Mouse (Mus musculus) ES-E14 (cell line): Measurements from ENCODE around the gene Gcn1l1. TPM values are rescaled to one million over a fixed set of nuclear protein-coding genes. Genes with fewer than 3 reads are reported as not detected.
"Not testable (repeated sequence)": the region's sequence is repeated elsewhere in the genome, so short reads cannot be mapped to it uniquely, and the experiment has no call there.

ENCODE experiments used
- DNase-seq: peaks from one replicate; pipeline ENCODE4 v3.0.0-alpha.2; 2013; ENCODE audit warnings: low read depth, low spot score
- H3K27ac ChIP-seq: 2 replicates; pipeline ENCODE4 v1.5.1; 2012; ENCODE audit warnings: low read depth, mild to moderate bottlenecking, low read length, moderate library complexity, mixed read lengths; ENCODE audit not compliant: poor library complexity, insufficient read depth, severe bottlenecking
- H3K36me3 ChIP-seq: 2 replicates; pipeline ENCODE4 v1.6.1; 2012; ENCODE audit warnings: mild to moderate bottlenecking, low read length, moderate library complexity, mixed read lengths; ENCODE audit not compliant: control insufficient read depth, poor library complexity, insufficient read depth, severe bottlenecking
- H3K4me1 ChIP-seq, 2 experiments: fragments of 150-350 bp in 1 of 2; sonication (generic) in 1 of 2; 2 replicates each; pipeline ENCODE4 v1.6.1; 2012; ENCODE audit warnings: low read length in 2 of 2, mild to moderate bottlenecking in 1 of 2, mixed read lengths in 1 of 2; ENCODE audit not compliant: control insufficient read depth in 2 of 2, insufficient read depth in 2 of 2, poor library complexity in 1 of 2
- H3K4me3 ChIP-seq, 2 experiments: fragments of 150-350 bp in 1 of 2; sonication (generic) in 1 of 2; 2 replicates each; pipeline ENCODE4 v1.5.1; 2012; ENCODE audit warnings: low read length in 2 of 2, low read depth in 1 of 2, mild to moderate bottlenecking in 1 of 2, mixed read lengths in 1 of 2; ENCODE audit not compliant: insufficient read depth in 1 of 2, poor library complexity in 1 of 2, severe bottlenecking in 1 of 2
- H3K9ac ChIP-seq: 2 replicates; pipeline ENCODE4 v1.6.1; 2012; ENCODE audit warnings: low read depth, mild to moderate bottlenecking, low read length, mixed read lengths; ENCODE audit not compliant: poor library complexity, insufficient read depth, severe bottlenecking
- H3K9me3 ChIP-seq: fragments of 150-350 bp; sonication (generic); 2 replicates; pipeline ENCODE4 v1.6.1; 2012; ENCODE audit warnings: low read depth, mild to moderate bottlenecking, low read length; ENCODE audit not compliant: control insufficient read depth, insufficient read depth
- CHD2 ChIP-seq: IDR thresholded peaks from 2 replicates; pipeline ENCODE4 v1.6.1; 2014; ENCODE audit warnings: mild to moderate bottlenecking, low read depth, low read length, inconsistent platforms
- HCFC1 ChIP-seq: IDR thresholded peaks from 2 replicates; pipeline ENCODE4 v1.6.1; 2012; ENCODE audit warnings: low read length, inconsistent platforms, borderline replicate concordance; ENCODE audit not compliant: insufficient read depth
- MAFK ChIP-seq: IDR thresholded peaks from 2 replicates; pipeline ENCODE4 v1.6.1; 2014; ENCODE audit warnings: mild to moderate bottlenecking, low read depth, low read length, inconsistent platforms; ENCODE audit not compliant: insufficient read depth
- ZC3H11A ChIP-seq: IDR thresholded peaks from 2 replicates; pipeline ENCODE4 v1.6.1; 2012; ENCODE audit warnings: low read depth, mild to moderate bottlenecking, inconsistent platforms, low read length, borderline replicate concordance
- ZNF384 ChIP-seq: IDR thresholded peaks from 2 replicates; pipeline ENCODE4 v1.6.1; 2012; ENCODE audit warnings: low read depth, low read length, inconsistent platforms
- in situ Hi-C, 2 experiments: fragments of 600-800 bp; cut with MboI; formaldehyde crosslinking; loops; one replicate each; pipeline ENCODE4 v1.15.1; 2025; ENCODE audit warnings: low sequenced_read_pairs in 2 of 2, inconsistent platforms in 1 of 2; ENCODE audit not compliant: unreplicated experiment in 2 of 2
- total RNA-seq: library from RNA; depleted of rRNA; stranded (reverse); fragments of 300-350 nt; gene quantifications from 2 replicates; pipeline ENCODE4 v1.2.3, GENCODE M21; 2012; rRNA removed

Gene Gcn1l1
- total RNA-seq, result 112 and 163 TPM in 2 replicates

GRCm38 (mm10) chr5:115564737-115565393 lies at the start of gene Gcn1l1:
Gcn1l1 (plus strand) TSS chr5:115565254.
- in situ Hi-C loops, result no loop called here
- peak within 1 kb of the TSS; percentile 98 for H3K9ac ChIP-seq
- H3K9me3 ChIP-seq, result no peaks in the 10 kb centered on the region
- H3K36me3 ChIP-seq, result peaks cover 30% of the 10 kb centered on the region
- peaks cover 0 to 8% of the 10 kb centered on the region in 2 experiments; a peak in 2 of 4 replicates for H3K4me1 ChIP-seq
- H3K27ac ChIP-seq, result peak within 1 kb of the TSS; percentile 66; the same call in 1 of the 2 replicates
- no peak for TF ChIP-seq MAFK
- peak; percentile 76 for TF ChIP-seq HCFC1
- peak within 1 kb of the TSS; percentile 96 to 98 for H3K4me3 ChIP-seq
- no peak for DNase-seq

GRCm38 (mm10) chr5:115516081-115516907 lies 48.8 kb upstream of the Gcn1l1 start:
- Histone ChIP-seq H3K9me3 (no peaks in the 10 kb centered on the region), H3K4me3 (peak overlapping the region; percentile 44 to 62), H3K9ac (peak overlapping the region; percentile 48; the same call in 1 of the 2 replicates), H3K36me3 (no peaks in the 10 kb centered on the region; the same call in 1 of the 2 replicates), H3K4me1 (peaks cover 7 to 16% of the 10 kb centered on the region in 2 experiments; a peak in 3 of 4 replicates), H3K27ac (peak overlapping the region; percentile 51)
- in situ Hi-C loops, result no loop called here
- TF ChIP-seq ZNF384 (no peak), HCFC1 (no peak)
- DNase-seq, result peak; percentile 65

- H3K9ac ChIP-seq, result peak overlapping the region; percentile 48; the same call in 1 of the 2 replicates
- TF ChIP-seq ZC3H11A (no peak), ZNF384 (no peak), CHD2 (no peak), MAFK (no peak), HCFC1 (no peak)
- H3K27ac ChIP-seq, result peak overlapping the region; percentile 51; the same call in 1 of the 2 replicates
- no peak for DNase-seq
- in situ Hi-C loops, result no loop called here
- H3K4me3 ChIP-seq, result peak overlapping the region; percentile 44 to 62
- peaks cover 6 to 14% of the 10 kb centered on the region in 2 experiments; a peak in 3 of 4 replicates for H3K4me1 ChIP-seq
- H3K36me3 ChIP-seq, result no peaks in the 10 kb centered on the region; the same call in 1 of the 2 replicates
- no peaks in the 10 kb centered on the region for H3K9me3 ChIP-seq
Observed at GRCm38 (mm10) chr5:115516908-115517307, 48.1 kb upstream of the Gcn1l1 start.

GRCm38 (mm10) chr5:115517501-115517900 lies 47.6 kb upstream of the Gcn1l1 start:
- H3K4me3 ChIP-seq, result no peak overlapping the region
- H3K9me3 ChIP-seq, result no peaks in the 10 kb centered on the region
- in situ Hi-C loops, result no loop called here
- H3K4me1 ChIP-seq, result peaks cover 6 to 10% of the 10 kb centered on the region in 2 experiments; a peak in 3 of 4 replicates
- no peak overlapping the region for H3K27ac ChIP-seq
- no peak for DNase-seq
- no peak overlapping the region for H3K9ac ChIP-seq
- H3K36me3 ChIP-seq, result no peaks in the 10 kb centered on the region; the same call in 1 of the 2 replicates
- no peak for TF ChIP-seq MAFK

- H3K9ac ChIP-seq, DNase-seq, in situ Hi-C loops, H3K4me3 ChIP-seq, H3K27ac ChIP-seq, H3K36me3 ChIP-seq, H3K9me3 ChIP-seq: not testable (repeated sequence)
- peaks cover 6 to 13% of the 10 kb centered on the region in 2 experiments; a peak in 3 of 4 replicates for H3K4me1 ChIP-seq
Observed at GRCm38 (mm10) chr5:115518214-115518613, 46.8 kb upstream of the Gcn1l1 start.
